Mouse (Mus musculus): ENCODE measurements around the gene Poc1a.

Gene Poc1a

GRCm38 (mm10) chr9:106300949-106301348 is 20.1 kb downstream of the Poc1a start:
- DNase-seq (ENCODE audit: extremely low read depth, low read depth), result no peak

DNA sequence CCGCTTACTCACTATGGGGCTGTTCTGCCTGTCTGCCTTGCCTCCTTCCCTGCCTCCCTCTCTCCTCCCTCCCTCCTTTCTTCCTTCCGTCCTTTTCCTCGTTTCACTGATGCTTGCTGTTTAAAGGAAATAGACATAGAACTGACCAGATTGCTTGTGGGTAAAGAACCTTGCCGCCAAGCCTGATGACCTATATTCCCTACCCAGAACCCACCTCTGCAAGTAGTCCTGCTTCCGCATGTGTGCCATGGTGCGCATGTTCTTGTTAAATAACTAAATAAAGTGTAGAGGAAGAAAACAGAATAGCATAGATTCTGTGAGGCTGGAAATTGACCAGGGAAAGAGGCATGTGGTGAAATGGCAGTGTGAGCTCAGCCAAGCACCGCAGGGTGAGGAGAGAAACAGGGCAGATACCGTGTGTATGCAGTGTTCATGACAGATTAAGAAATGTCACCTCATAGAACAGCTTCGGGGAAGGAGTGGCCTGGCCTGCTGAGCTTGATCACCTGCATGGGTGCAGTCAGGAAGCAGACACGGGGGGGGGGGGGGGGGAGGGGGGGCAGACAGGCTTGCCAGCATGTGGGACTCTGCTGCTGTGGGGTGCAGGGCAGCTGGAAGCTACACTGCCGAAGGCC is 20.7 kb downstream of the Poc1a start:
- DNase-seq (ENCODE audit: extremely low read depth, low read depth), result no peak

GRCm38 (mm10) chr9:106302446-106303150 is 21.7 kb downstream of the Poc1a start:
- DNase-seq (ENCODE audit: extremely low read depth, low read depth), result no peak

GRCm38 (mm10) chr9:106303460-106303960 is 22.6 kb downstream of the Poc1a start:
- DNase-seq (ENCODE audit: extremely low read depth, low read depth), result no peak

DNA sequence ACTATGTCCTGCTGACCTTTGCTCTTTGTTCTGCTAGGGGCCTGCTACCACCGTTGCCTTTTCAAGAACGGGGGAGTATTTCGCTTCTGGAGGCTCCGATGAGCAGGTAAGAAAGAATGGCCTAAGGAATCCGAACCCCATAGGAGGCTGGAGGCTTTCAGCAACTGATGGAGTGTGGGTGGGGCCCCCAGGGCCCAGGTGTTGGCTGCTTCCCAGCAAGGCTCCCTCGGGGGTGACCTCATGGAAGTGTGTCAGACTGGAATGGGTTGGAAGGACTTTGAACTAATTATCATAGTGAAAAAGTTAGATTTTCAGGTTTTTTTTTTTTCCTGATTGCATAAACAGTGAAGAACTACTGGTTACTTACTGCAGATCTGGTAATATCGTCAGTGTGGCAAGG is 24.4 kb downstream of the Poc1a start:
- no peak for DNase-seq (ENCODE audit: extremely low read depth, low read depth)

- DNase-seq (ENCODE audit: extremely low read depth, low read depth), result peak; percentile 23
These were observed 25.9 kb downstream of the Poc1a start for GRCm38 (mm10) chr9:106306662-106307351.

DNA sequence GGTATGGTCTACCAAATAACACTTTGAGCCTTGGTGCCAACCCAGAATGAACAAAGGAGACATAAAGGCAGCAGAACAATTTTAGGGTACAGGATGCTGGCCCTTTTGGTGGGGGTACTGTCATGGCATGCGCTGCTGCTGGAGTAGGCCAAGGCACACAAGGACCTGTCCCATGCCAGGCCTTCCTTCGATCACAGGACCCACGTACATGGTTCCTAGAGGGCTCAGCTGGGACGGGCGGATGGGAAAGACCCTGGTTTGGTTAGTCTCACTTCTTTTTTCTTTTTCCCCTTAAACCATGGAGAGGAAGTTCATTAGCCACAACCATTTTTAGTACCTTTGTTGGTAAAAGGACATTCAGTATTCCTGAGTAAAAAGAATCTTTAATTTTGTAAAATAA is 27.3 kb downstream of the Poc1a start:
- no peak for DNase-seq (ENCODE audit: extremely low read depth, low read depth)

DNA sequence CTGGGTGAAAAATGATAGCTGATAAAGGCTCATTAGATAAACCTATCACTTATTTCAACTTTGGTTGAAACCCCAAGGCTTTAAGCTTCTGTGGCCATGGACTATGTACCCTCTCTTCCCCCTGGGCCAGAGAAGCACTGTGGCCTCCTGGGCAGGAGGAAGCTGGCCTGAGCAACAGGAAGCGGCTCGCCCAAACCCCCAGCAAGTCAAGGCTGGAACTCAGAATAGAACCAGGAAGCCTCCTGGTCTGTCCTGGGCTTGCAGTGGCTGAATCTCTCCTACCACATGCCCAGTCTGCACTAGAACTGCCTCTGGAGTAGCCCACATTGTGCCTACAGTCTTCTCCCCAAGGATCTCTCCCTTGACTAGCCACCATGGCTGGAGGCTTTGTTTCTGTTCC is 27.7 kb downstream of the Poc1a start:
- DNase-seq (ENCODE audit: extremely low read depth, low read depth), result no peak

- DNase-seq (ENCODE audit: extremely low read depth, low read depth), result no peak
These were observed 28.1 kb downstream of the Poc1a start for GRCm38 (mm10) chr9:106308983-106309382.

- DNase-seq (ENCODE audit: extremely low read depth, low read depth), result no peak
These were observed 29.0 kb downstream of the Poc1a start for GRCm38 (mm10) chr9:106309859-106310258.

DNA sequence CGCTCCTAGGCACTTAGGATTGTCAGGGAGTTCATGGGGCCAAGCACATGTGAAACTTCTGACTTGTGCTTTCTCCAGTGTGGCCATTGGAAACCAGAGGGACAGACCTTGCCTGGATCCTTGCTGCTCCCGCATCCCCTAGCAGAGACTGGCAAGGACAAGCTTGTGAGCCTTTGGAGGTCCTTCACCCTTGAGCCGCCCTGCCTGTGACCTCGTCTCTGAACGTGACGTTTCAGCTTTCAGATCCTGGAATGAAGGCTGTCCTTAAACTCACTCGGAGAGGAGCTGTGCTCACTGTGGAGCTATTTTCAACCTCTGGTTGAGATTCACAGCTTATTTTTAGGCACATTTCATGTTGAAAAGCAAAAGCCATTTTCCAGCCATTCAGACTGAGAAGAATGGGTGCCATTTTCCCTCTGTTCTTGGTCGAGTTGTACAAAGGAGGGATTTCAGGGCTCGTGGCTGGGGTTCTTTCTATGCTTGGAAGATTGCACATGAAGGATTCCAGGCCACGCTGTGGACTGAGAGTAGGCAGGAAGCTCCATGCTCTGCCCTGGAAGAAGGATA is 30.8 kb downstream of the Poc1a start:
- no peak for DNase-seq (ENCODE audit: extremely low read depth, low read depth)

GRCm38 (mm10) chr9:106312950-106313360 is 32.1 kb downstream of the Poc1a start:
- no peak for DNase-seq (ENCODE audit: extremely low read depth, low read depth)

GRCm38 (mm10) chr9:106314196-106314595 is 33.3 kb downstream of the Poc1a start:
- no peak for DNase-seq (ENCODE audit: extremely low read depth, low read depth)

GRCm38 (mm10) chr9:106318074-106318473 is 37.2 kb downstream of the Poc1a start:
- DNase-seq (ENCODE audit: extremely low read depth, low read depth), result peak; percentile 20

DNA sequence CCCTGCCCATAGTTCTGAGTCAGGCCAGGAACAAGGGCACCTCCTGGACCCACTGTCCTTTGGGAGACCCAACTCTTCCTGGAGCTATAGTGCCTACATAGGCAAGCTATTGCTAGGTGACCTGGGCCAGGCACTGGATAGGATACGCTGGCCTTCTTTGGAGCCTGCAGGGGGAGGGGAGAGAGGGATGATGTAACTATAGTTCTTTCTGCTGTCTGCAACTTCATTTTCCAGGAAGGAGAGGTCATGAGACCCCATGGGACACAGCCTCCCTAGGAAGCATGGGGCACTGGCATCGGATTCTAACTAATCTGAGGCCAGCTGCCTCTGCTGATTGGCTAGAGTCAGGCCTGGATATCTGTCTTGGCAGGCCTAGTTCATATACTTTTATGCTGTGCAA is 38.2 kb downstream of the Poc1a start:
- DNase-seq (ENCODE audit: extremely low read depth, low read depth), result no peak

- DNase-seq (ENCODE audit: extremely low read depth, low read depth), result no peak
These were observed 41.6 kb downstream of the Poc1a start for GRCm38 (mm10) chr9:106322497-106322896.

DNA sequence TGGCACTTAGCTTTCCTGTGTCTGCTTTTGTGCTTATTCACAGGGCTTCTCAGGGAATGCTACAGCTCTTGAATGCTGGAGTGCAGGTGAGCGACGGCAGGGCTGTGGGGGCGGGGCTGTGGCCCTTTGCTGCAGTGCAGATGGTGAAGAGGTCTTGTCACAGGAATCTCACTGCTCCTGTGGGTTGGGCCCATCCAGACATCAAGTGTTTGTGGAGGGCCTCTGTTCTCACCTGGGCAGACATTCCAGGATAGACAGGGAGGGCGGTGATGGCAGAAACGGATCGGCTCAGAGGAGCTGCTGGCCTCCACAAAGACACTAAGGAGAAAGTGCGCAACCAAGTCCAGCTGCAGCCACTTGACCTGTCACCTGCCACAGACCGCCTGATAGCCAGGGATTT is 45.4 kb downstream of the Poc1a start:
- DNase-seq (ENCODE audit: extremely low read depth, low read depth), result no peak

DNA sequence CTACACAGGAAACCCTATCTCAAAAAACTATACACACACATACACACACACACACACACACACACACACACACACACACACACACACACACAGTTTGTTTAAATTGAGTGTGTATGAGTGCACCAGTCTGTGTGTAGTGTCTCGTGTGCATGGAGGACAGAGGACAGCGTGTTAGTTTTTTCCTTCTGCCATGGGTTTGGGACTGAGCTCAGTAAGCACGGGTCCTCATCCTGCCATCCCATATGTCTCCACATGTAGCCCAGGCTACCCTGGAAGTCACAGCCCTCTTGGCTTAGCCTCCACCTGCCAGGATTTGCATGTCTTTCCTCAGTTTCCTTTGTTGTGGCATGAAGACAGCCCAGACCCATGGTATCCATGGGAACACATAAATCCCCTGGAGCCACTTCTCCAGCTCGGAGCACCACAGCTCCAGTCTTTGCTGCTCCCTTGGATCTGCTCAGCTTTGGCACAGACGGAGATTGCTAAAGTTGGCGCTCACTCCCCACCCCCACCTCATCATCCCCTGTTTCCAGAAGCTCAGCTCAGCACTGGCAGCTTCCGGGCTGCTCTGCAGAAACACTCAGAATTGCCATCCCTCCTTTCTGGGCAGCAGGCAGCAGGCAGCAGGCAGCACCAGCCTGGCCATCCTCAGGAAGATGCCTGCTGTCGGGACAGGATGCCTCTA is 46.4 kb downstream of the Poc1a start:
- no peak for DNase-seq (ENCODE audit: extremely low read depth, low read depth)

- DNase-seq (ENCODE audit: extremely low read depth, low read depth), result no peak
These were observed 47.3 kb downstream of the Poc1a start for GRCm38 (mm10) chr9:106328068-106328610.

DNA sequence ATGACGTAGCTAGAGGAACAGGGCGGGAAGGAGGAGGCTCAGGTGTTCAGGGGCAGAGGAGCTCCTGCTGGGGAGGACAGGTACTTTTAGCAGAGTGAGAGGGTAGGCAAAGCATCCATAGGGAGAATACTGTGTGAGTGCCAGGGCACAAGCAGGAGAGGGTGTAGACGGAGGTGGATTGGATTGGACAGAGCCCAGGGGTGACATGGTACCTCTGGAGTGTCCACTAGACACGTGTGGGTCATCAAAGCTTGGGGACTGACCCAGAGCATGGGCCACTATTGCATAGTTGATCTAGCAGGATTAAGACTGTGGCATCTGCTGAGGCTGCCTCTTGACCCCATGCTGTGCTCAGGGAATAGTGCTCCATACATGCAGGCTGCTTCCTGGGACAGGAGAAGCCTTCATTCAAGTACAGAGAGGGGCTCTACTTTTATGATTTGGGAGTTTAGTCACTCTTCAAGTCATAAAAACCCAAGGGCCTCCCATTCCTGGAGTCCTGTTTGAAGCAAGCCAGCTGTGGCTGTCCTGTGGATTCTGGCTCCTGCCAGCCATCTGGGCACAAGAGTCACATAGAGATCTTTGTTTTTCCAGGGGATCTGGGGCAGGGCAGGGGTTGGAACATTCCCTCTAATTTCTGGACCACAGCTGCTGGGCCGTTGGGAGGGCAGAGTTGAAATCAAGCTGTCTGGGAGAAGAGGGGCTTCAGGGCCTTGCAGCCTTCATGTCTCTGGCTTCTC is 48.1 kb downstream of the Poc1a start:
- no peak for DNase-seq (ENCODE audit: extremely low read depth, low read depth)

All from MEL-GATA-1-ER (cell line).